Mouse (Mus musculus): ENCODE results near the gene Axin2.

- TF ChIP-seq CTCF (IDR thresholded peaks at IDR 0.05; ENCODE audit: borderline replicate concordance, control insufficient read depth, extremely low read depth, insufficient read depth, low read length, poor library complexity) (no peak), POLR2A (IDR thresholded peaks at IDR 0.05; ENCODE audit: control insufficient read depth, extremely low read depth, insufficient read depth, low read length, poor library complexity) (no peak)
Measured at GRCm38 (mm10) chr11:108995196-108995989, 75.2 kb downstream of the Axin2 start.

Measured in thymus, adult 2 months (tissue).